Mouse (Mus musculus): Measurements from ENCODE around the gene Scd2. TPM values are rescaled to one million over a fixed set of nuclear protein-coding genes. Genes with fewer than 3 reads are reported as not detected.

Gene Scd2
- total RNA-seq, 2 experiments from 2014 or later, result 642 to 712 TPM

DNA sequence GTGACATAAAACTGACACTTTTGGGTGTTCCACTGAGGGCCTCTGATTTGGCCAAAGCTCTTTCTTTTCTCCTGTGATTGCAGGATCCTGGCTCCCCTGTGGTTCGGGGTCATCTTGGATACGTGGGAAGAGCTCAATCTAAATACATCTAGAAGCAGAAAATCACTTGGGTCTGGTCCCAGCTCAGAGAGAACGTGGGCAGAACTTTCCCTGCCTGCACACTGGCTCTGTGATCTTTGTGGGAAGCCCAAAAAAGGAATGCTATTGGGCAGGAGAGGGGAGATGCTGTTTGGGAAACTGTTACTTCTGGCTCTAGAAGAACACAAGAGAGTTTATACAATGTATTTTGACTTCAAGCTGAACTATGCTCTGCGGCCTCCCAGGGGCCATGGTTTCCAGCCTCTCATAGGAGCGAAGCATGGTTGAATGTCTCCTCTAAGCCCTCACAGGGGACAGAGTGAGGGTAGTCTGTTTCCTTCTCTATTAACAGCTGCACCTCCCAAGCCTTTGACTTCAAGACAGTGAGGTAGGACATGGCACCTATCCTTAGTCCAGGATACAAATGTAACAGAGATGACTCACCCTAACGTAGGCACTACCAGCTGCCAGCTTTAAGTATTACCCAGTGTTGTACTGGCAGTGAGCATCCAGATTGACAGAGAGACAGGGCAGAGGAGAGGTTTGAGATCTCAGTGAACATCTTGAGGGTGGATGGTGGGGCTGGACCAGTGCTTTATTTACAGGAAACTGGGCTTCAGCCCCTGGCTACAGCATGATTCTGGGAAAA, 42.6 kb downstream of the Scd2 start:
- DNase-seq (ENCODE audit: extremely low spot score in 1 of 2, low spot score in 1 of 2), result no peak

DNA sequence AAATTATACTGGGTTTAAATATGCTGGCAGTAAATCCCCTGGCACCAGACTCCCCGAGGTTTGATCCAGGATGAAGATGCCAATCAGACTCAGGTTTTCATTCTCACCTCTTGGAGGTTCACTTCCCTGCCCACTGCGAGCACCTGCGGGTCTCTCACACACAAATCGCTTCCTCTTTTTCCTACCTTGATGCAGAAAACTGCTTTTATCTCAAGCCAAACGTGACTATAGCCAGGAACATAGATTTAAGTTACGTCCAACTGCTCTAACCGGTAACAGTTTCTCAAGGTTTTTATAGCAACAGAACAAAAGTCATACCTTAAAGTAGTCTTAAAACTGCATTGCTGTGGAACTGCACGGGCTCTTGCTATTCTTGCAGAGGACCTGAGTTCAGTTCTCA, 56.2 kb downstream of the Scd2 start:
- DNase-seq (ENCODE audit: extremely low spot score in 1 of 2, low spot score in 1 of 2), result no peak

DNA sequence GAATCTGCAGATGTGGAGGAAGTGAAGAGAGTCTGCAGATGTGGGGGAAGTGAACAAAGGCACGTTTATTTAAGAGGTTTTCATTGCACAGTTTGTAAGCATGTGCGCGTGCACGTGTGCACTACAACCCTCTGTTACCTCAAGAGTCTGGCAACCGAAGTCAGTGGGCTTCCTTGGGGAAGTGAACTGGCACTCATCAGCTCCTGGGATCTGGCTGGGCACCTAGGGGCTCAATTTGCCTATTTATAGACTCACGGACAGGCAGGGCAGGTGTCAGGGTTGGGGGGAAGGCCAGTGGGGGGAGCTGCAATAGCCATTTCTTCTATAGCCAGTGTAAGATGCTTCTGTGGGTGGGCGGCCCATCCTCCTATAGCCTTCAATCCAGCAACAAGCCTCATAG, 58.3 kb downstream of the Scd2 start:
- no peak for DNase-seq (ENCODE audit: extremely low spot score in 1 of 2, low spot score in 1 of 2)

Small RNA genes within 50 kb of the gene (microRNA-seq; reads per million reads assigned to microRNA genes)
- 0.37 to 1.2 reads per million in 2 experiments for gene Mir5114

Other genes starting within 250 kb of the Scd2 start
- 10 to 100 TPM; 17.6 to 19.7 TPM for gene Erlin1, start 223.9 kb upstream of the Scd2 start, total RNA-seq (2021)
- gene Chuk, start 186.2 kb upstream of the Scd2 start, total RNA-seq (2021), result 10 to 100 TPM; 32.2 to 49.4 TPM
- 10 to 100 TPM; 16.6 to 18.9 TPM for gene Cwf19l1, start 157.8 kb upstream of the Scd2 start, total RNA-seq (2021)
- 10 to 100 TPM; 60.2 to 62.3 TPM for gene Bloc1s2, start 147.2 kb upstream of the Scd2 start, total RNA-seq (2021)
- gene Pkd2l1, start 101.2 kb upstream of the Scd2 start, total RNA-seq (2021), result under 1 TPM; 0.09 to 0.25 TPM
- gene Scd3, start 90.4 kb upstream of the Scd2 start, total RNA-seq (2021), result 1 to 10 TPM; 1.1 to 1.6 TPM
- 1 to 10 TPM; 2.8 to 2.9 TPM for gene Scd4, start 39.4 kb downstream of the Scd2 start, total RNA-seq (2021)
- gene Scd1, start 114.2 kb downstream of the Scd2 start, total RNA-seq (2021), result 100 to 1,000 TPM; 139 to 156 TPM
- gene Wnt8b, start 199.8 kb downstream of the Scd2 start, total RNA-seq (2021), result under 1 TPM in 1 of 2 experiments, not detected in 1; 0.09 TPM